Mouse (Mus musculus): ENCODE results near the gene Krt19. TPM values are rescaled to one million over a fixed set of nuclear protein-coding genes. Genes with fewer than 3 reads are reported as not detected.

Krt19 gene
- polyA plus RNA-seq, 1 experiment from 2014 or later: 0.90 TPM

GRCm38 (mm10) chr11:100112935-100113741 lies 35.3 kb downstream of the Krt19 start:
- H3K4me2 ChIP-seq (replicated peaks): no peak overlapping the region
- no peaks in the 10 kb centered on the region for H3K27me3 ChIP-seq (ENCODE audit: control insufficient read depth, insufficient read depth, low read length)
- ATAC-seq (ENCODE audit: low FRiP score): no peak
- H3K36me3 ChIP-seq (replicated peaks; ENCODE audit: control insufficient read depth, insufficient read depth): no peaks in the 10 kb centered on the region
- H3K9ac ChIP-seq: no peak overlapping the region
- no peaks in the 10 kb centered on the region for H3K9me3 ChIP-seq (ENCODE audit: control insufficient read depth, low read length)
- 83% methylated on average over 11 of the region's 11 CpGs for WGBS
- no peaks in the 10 kb centered on the region for H3K4me1 ChIP-seq (replicated peaks; ENCODE audit: control insufficient read depth, insufficient read depth, low read length)
- H3K4me3 ChIP-seq (replicated peaks; ENCODE audit: low read length): no peak overlapping the region
- H3K27ac ChIP-seq: no peak overlapping the region
- DNase-seq (ENCODE audit: low spot score): no peak

- whole genome bisulfite sequencing: 91% methylated on average over 6 of the region's 6 CpGs
- Histone ChIP-seq H3K27me3 (ENCODE audit: control insufficient read depth, insufficient read depth, low read length) (no peaks in the 10 kb centered on the region), H3K9ac (no peak within 1 kb of the TSS), H3K9me3 (ENCODE audit: control insufficient read depth, low read length) (no peaks in the 10 kb centered on the region), H3K4me2 (replicated peaks) (no peak within 1 kb of the TSS), H3K27ac (no peak within 1 kb of the TSS), H3K36me3 (replicated peaks; ENCODE audit: control insufficient read depth, insufficient read depth) (no peaks in the 10 kb centered on the region), H3K4me3 (replicated peaks; ENCODE audit: low read length) (no peak within 1 kb of the TSS), H3K4me1 (replicated peaks; ENCODE audit: control insufficient read depth, insufficient read depth, low read length) (no peaks in the 10 kb centered on the region)
- DNase-seq (ENCODE audit: low spot score): no peak
- ATAC-seq (ENCODE audit: low FRiP score): no peak
Measured at GRCm38 (mm10) chr11:100105576-100106122, 42.8 kb downstream of the Krt19 start, which contains the start of gene Krt36. Krt36 (minus strand) TSS chr11:100105626.

DNA sequence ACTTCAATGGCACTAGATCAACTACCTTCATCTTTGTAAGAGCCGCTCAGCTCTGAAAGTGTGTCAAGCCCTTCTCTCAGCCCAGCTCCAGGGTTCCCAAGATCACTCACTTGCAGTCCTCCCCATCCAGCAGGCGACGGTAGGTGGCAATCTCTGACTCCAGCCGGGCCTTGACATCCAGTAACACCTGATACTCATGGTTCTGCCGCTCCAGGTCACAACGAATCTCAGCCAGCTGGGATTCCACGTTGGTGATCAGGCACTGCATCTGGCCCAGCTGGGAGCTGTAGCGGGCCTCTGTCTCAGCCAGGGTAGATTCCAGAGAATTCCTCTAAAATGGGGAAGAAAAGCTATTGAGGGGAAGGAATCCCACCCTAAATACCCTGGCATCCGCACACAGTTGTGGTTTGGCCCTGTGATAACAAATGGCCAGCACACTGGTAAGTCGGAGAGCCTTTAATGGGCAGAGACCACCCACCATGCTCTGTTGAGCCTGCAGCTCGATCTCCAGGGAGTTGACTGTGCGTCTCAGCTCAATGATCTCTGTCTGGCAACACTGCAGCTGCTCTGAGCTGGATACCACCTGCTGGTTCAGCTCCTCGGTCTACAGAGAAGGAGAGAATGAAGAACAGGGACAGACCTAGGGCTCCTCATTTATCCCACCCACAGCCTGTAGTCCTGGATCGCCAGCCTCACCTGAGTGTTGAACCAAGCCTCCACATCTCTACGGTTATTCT lies 45.6 kb downstream of the Krt19 start:
- Histone ChIP-seq H3K4me2 (replicated peaks) (no peak overlapping the region), H3K9ac (no peak overlapping the region), H3K27me3 (ENCODE audit: control insufficient read depth, insufficient read depth, low read length) (no peaks in the 10 kb centered on the region), H3K4me1 (replicated peaks; ENCODE audit: control insufficient read depth, insufficient read depth, low read length) (no peaks in the 10 kb centered on the region), H3K36me3 (replicated peaks; ENCODE audit: control insufficient read depth, insufficient read depth) (no peaks in the 10 kb centered on the region), H3K4me3 (replicated peaks; ENCODE audit: low read length) (no peak overlapping the region), H3K27ac (no peak overlapping the region), H3K9me3 (ENCODE audit: control insufficient read depth, low read length) (no peaks in the 10 kb centered on the region)
- WGBS: 66% methylated on average over 15 of the region's 15 CpGs
- ATAC-seq (ENCODE audit: low FRiP score) (no peak), DNase-seq (ENCODE audit: low spot score) (no peak)

- no peak overlapping the region for H3K4me2 ChIP-seq (replicated peaks)
- no peak overlapping the region for H3K9ac ChIP-seq
- no peaks in the 10 kb centered on the region for H3K9me3 ChIP-seq (ENCODE audit: control insufficient read depth, low read length)
- DNase-seq (ENCODE audit: low spot score) (no peak), ATAC-seq (ENCODE audit: low FRiP score) (no peak)
- no peaks in the 10 kb centered on the region for H3K36me3 ChIP-seq (replicated peaks; ENCODE audit: control insufficient read depth, insufficient read depth)
- H3K4me1 ChIP-seq (replicated peaks; ENCODE audit: control insufficient read depth, insufficient read depth, low read length): no peaks in the 10 kb centered on the region
- 91% methylated on average over 4 of the region's 4 CpGs for WGBS
- H3K4me3 ChIP-seq (replicated peaks; ENCODE audit: low read length): no peak overlapping the region
- no peaks in the 10 kb centered on the region for H3K27me3 ChIP-seq (ENCODE audit: control insufficient read depth, insufficient read depth, low read length)
- no peak overlapping the region for H3K27ac ChIP-seq
Measured at GRCm38 (mm10) chr11:100100391-100100790, 48.1 kb downstream of the Krt19 start.

DNA sequence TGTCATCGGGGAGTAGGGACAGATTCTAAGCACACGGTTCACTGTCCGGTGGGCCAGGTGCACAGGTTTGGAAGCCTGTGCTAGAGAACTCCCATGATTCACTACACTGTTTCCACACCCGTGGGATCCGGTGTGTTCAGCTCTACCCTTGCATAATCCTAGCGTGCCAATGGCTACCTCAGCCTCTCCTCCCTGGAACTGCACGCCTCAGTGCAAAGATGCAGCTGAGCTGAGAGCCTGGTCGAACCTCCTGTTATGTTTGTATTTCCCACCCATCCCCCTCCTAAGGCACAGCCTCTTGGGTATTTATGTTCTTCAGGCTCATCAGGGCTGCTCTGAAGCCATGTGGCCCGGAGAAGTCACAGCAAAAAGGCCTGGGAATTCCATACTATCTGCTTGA lies 50.6 kb downstream of the Krt19 start:
- H3K4me3 ChIP-seq (replicated peaks; ENCODE audit: low read length): no peak overlapping the region

DNA sequence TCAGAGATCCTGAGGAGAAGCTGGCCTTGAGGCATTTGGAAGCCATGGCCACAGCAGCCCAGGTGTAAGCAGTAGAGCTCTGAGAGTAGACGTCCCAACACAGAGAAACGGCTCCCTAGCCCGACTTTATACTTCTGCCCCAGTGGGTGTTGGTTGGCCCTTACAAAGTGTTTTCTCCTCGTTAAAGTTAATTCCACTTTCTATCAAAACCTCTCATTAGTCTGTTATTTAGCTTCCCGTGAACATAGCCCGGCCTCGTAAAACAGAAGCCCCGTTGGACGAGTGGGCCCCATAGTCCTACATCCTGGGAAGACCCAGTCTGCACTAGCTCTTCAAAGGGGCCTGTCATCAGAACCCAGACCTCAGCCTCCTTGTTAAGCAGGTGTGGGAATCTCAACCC lies 52.3 kb downstream of the Krt19 start, which contains the start of gene Krt35:
Gene Krt35, minus strand, starts transcription at position 101 of the 400 bp plus-strand sequence.
- Histone ChIP-seq H3K4me1 (replicated peaks; ENCODE audit: control insufficient read depth, insufficient read depth, low read length) (no peaks in the 10 kb centered on the region), H3K27me3 (ENCODE audit: control insufficient read depth, insufficient read depth, low read length) (no peaks in the 10 kb centered on the region), H3K27ac (no peak within 1 kb of the TSS), H3K9me3 (ENCODE audit: control insufficient read depth, low read length) (no peaks in the 10 kb centered on the region), H3K36me3 (replicated peaks; ENCODE audit: control insufficient read depth, insufficient read depth) (no peaks in the 10 kb centered on the region), H3K9ac (no peak within 1 kb of the TSS), H3K4me2 (replicated peaks) (no peak within 1 kb of the TSS), H3K4me3 (replicated peaks; ENCODE audit: low read length) (no peak within 1 kb of the TSS)
- WGBS: 90% methylated on average over 9 of the region's 9 CpGs
- no peak for ATAC-seq (ENCODE audit: low FRiP score)
- DNase-seq (ENCODE audit: low spot score): no peak

More for the DNA sequence above, 50.6 kb downstream of the Krt19 start:
- no peak overlapping the region for H3K27ac ChIP-seq
- DNase-seq (ENCODE audit: low spot score): no peak
- no peaks in the 10 kb centered on the region for H3K4me1 ChIP-seq (replicated peaks; ENCODE audit: control insufficient read depth, insufficient read depth, low read length)
- ATAC-seq (ENCODE audit: low FRiP score): no peak
- H3K36me3 ChIP-seq (replicated peaks; ENCODE audit: control insufficient read depth, insufficient read depth): no peaks in the 10 kb centered on the region
- no peak overlapping the region for H3K9ac ChIP-seq
- H3K9me3 ChIP-seq (ENCODE audit: control insufficient read depth, low read length): no peaks in the 10 kb centered on the region
- H3K4me2 ChIP-seq (replicated peaks): no peak overlapping the region
- 76% methylated on average over 9 of the region's 9 CpGs for WGBS
- no peaks in the 10 kb centered on the region for H3K27me3 ChIP-seq (ENCODE audit: control insufficient read depth, insufficient read depth, low read length)

Other genes with a start within 250 kb of the Krt19 start
- not detected in 2 replicates for gene Krtap31-1, start 240.7 kb downstream of the Krt19 start, polyA plus RNA-seq (2014; fragmentation: Nextera tagmentation; extraction: Ambion mirVana)
- not detected in 2 replicates for gene Gm11565, start 233.9 kb downstream of the Krt19 start, polyA plus RNA-seq (2014; fragmentation: Nextera tagmentation; extraction: Ambion mirVana)
- gene Krtap31-2, start 212.4 kb downstream of the Krt19 start, polyA plus RNA-seq (2014; fragmentation: Nextera tagmentation; extraction: Ambion mirVana): not detected in 2 replicates
- not detected in 2 replicates for gene Krtap9-5, start 200.2 kb downstream of the Krt19 start, polyA plus RNA-seq (2014; fragmentation: Nextera tagmentation; extraction: Ambion mirVana)
- not detected in 2 replicates for gene Krtap29-1, start 169.6 kb downstream of the Krt19 start, polyA plus RNA-seq (2014; fragmentation: Nextera tagmentation; extraction: Ambion mirVana)
- 0.16 and 0.29 TPM in 2 replicates for gene Krtap16-1, start 162.1 kb downstream of the Krt19 start, polyA plus RNA-seq (2014; fragmentation: Nextera tagmentation; extraction: Ambion mirVana)
- 0.86 and 1.5 TPM in 2 replicates for gene Krtap17-1, start 154.7 kb downstream of the Krt19 start, polyA plus RNA-seq (2014; fragmentation: Nextera tagmentation; extraction: Ambion mirVana)
- gene Krt33a, start 132.5 kb downstream of the Krt19 start, polyA plus RNA-seq (2014; fragmentation: Nextera tagmentation; extraction: Ambion mirVana): not detected in 2 replicates
- 0.13 TPM in 1 of 2 replicates, not detected in the other for gene Krt33b, start 118.8 kb downstream of the Krt19 start, polyA plus RNA-seq (2014; fragmentation: Nextera tagmentation; extraction: Ambion mirVana)
- not detected in 2 replicates for gene Krt34, start 107.1 kb downstream of the Krt19 start, polyA plus RNA-seq (2014; fragmentation: Nextera tagmentation; extraction: Ambion mirVana)
- gene Krt31, start 98.1 kb downstream of the Krt19 start, polyA plus RNA-seq (2014; fragmentation: Nextera tagmentation; extraction: Ambion mirVana): not detected in 2 replicates
- not detected in 2 replicates for gene Krt32, start 60.4 kb downstream of the Krt19 start, polyA plus RNA-seq (2014; fragmentation: Nextera tagmentation; extraction: Ambion mirVana)
- not detected in 2 replicates for gene Krt35, start 52.4 kb downstream of the Krt19 start, polyA plus RNA-seq (2014; fragmentation: Nextera tagmentation; extraction: Ambion mirVana)
- not detected in 2 replicates for gene Krt36, start 43.0 kb downstream of the Krt19 start, polyA plus RNA-seq (2014; fragmentation: Nextera tagmentation; extraction: Ambion mirVana)
- gene Krt13, start 27.1 kb downstream of the Krt19 start, polyA plus RNA-seq (2014; fragmentation: Nextera tagmentation; extraction: Ambion mirVana): not detected in 2 replicates
- gene Krt15, start 12.7 kb downstream of the Krt19 start, polyA plus RNA-seq (2014; fragmentation: Nextera tagmentation; extraction: Ambion mirVana): 0.15 and 0.16 TPM in 2 replicates
- gene Krt9, start 44.6 kb upstream of the Krt19 start, polyA plus RNA-seq (2014; fragmentation: Nextera tagmentation; extraction: Ambion mirVana): not detected in 2 replicates
- 0.23 TPM in 1 of 2 replicates, not detected in the other for gene Krt14, start 58.9 kb upstream of the Krt19 start, polyA plus RNA-seq (2014; fragmentation: Nextera tagmentation; extraction: Ambion mirVana)
- not detected in 2 replicates for gene Krt16, start 100.2 kb upstream of the Krt19 start, polyA plus RNA-seq (2014; fragmentation: Nextera tagmentation; extraction: Ambion mirVana)
- gene Krt17, start 112.4 kb upstream of the Krt19 start, polyA plus RNA-seq (2014; fragmentation: Nextera tagmentation; extraction: Ambion mirVana): 0.13 and 0.16 TPM in 2 replicates
- gene Krt42, start 121.2 kb upstream of the Krt19 start, polyA plus RNA-seq (2014; fragmentation: Nextera tagmentation; extraction: Ambion mirVana): not detected in 2 replicates
- 1,239 and 1,372 TPM in 2 replicates for gene Eif1, start 171.2 kb upstream of the Krt19 start, polyA plus RNA-seq (2014; fragmentation: Nextera tagmentation; extraction: Ambion mirVana)
- gene Gast, start 185.7 kb upstream of the Krt19 start, polyA plus RNA-seq (2014; fragmentation: Nextera tagmentation; extraction: Ambion mirVana): 0.50 TPM in 1 of 2 replicates, not detected in the other
- gene Hap1, start 207.5 kb upstream of the Krt19 start, polyA plus RNA-seq (2014; fragmentation: Nextera tagmentation; extraction: Ambion mirVana): 105 and 137 TPM in 2 replicates
- gene Jup, start 249.1 kb upstream of the Krt19 start, polyA plus RNA-seq (2014; fragmentation: Nextera tagmentation; extraction: Ambion mirVana): 59.6 and 60.2 TPM in 2 replicates

Measured in hindbrain, embryonic 14.5 days (tissue).